Mouse (Mus musculus) urinary bladder, postnatal 4 days (tissue): Measurements from ENCODE around the gene Gm28635.
A peak's percentile ranks its signal among the peaks of the same experiment; 100 is the strongest.
"Not testable (repeated sequence)": the region's sequence is repeated elsewhere in the genome, so short reads cannot be mapped to it uniquely, and the experiment has no call there.

ENCODE experiments used
- DNase-seq, 2 experiments: peaks; one replicate each; pipeline ENCODE4 v3.0.0; 2021 to 2022; ENCODE audit warnings: low spot score in 2 of 2

Gm28635 gene

GRCm38 (mm10) chr2:84688080-84688844, 10.4 kb upstream of the Gm28635 start:
- no peak for DNase-seq

GRCm38 (mm10) chr2:84682605-84683183, 4.9 kb upstream of the Gm28635 start:
- DNase-seq = no peak

- DNase-seq = no peak
Observed at GRCm38 (mm10) chr2:84679016-84679415, 1.2 kb upstream of the Gm28635 start, which contains the start of gene Tmx2. Gene Tmx2, minus strand, starts transcription at chr2:84679140.

DNA sequence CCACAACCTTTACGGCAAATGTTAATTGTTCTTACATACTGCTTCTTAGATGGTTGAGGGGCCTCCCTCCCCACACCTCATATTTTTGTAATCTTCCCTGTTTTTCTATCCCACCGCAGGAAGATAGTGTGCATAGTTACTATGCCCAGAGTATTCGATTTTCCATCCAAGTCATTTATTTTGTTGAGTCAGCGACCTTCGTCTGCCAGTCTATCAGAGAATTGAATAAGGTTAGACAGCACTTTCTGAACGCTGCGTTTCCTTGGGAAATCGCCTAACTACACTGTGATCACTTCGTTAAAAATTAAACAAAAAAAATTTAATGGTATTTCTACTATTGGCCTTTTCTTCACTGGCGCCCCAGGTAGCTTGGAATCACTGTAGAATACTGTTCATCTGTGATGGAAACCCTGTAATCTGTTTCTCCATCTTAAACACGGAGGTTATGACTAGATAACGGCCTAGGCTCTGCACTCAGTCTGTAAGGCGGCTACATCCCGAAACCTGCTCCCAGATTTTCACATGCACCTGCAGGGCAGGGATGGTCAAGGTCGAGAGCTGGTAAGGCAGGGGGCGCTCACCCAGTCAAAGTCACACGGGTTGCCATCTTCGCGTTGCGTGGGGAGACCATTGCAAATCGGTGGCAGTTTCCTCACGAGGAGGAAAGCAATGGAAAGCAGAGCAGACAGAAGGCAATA, 422 bp downstream of the Gm28635 start:
- DNase-seq = no peak

DNA sequence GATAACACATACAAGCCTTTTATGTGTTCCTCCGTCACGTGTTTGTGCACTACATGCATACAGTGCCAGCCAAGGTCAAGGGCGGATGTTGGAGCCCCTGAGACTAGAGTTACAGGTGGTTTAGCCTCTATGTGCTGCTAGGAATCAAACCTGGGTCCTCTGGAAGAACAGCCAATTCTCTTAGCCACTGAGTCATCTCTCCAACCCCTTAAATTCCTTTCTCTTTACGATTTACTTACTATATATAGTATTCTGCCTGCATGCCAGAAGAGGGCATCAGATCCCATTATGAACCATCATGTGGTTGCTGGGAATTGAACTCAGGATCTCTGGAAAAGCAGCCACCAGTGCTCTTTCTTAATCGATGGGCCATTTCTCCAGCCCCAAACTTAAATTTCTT, 6.3 kb downstream of the Gm28635 start:
- not testable (repeated sequence) for DNase-seq

DNA sequence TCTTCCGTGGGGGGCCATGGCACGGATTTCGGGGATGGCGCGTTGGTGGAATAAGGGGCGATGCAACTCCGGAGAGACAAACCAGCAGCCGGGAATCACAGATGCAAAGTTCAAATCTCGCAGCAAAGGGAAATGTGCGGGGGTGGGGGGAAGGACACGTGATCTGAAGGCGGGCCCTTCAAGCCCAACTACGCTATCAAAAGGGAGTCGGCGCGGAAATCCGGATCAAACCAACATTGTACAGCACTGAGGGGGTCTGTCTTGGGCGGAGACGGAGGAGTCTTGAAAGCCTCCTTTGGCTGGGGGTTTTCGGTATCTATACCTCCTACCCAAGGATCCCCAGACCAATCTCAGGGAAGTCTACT, 7.3 kb downstream of the Gm28635 start, which contains the start of gene Selenoh:
TSS of gene Selenoh (minus strand) at position 202 of the 365 bp plus-strand sequence.
- peak; percentile 77 to 85 for DNase-seq

- DNase-seq = no peak
Observed at GRCm38 (mm10) chr2:84669828-84670568, 7.8 kb downstream of the Gm28635 start.

GRCm38 (mm10) chr2:84666081-84666480, 11.8 kb downstream of the Gm28635 start:
- DNase-seq = no peak

- DNase-seq = no peak
Observed at GRCm38 (mm10) chr2:84662866-84663265, 15.0 kb downstream of the Gm28635 start.

- no peak for DNase-seq
Observed at GRCm38 (mm10) chr2:84660253-84660652, 17.6 kb downstream of the Gm28635 start.

GRCm38 (mm10) chr2:84658806-84659205, 19.0 kb downstream of the Gm28635 start, which contains the start of gene Btbd18:
Gene Btbd18, plus strand, starts transcription at chr2:84659079.
- DNase-seq = no peak

- DNase-seq = no peak
Observed at GRCm38 (mm10) chr2:84655864-84656263, 22.0 kb downstream of the Gm28635 start.

GRCm38 (mm10) chr2:84653354-84653753, 24.5 kb downstream of the Gm28635 start:
- no peak for DNase-seq

GRCm38 (mm10) chr2:84650464-84651195, 27.2 kb downstream of the Gm28635 start, which contains the start of gene Ctnnd1:
Gene Ctnnd1, minus strand, starts transcription at chr2:84650765.
- peak; percentile 75 to 83 for DNase-seq

DNA sequence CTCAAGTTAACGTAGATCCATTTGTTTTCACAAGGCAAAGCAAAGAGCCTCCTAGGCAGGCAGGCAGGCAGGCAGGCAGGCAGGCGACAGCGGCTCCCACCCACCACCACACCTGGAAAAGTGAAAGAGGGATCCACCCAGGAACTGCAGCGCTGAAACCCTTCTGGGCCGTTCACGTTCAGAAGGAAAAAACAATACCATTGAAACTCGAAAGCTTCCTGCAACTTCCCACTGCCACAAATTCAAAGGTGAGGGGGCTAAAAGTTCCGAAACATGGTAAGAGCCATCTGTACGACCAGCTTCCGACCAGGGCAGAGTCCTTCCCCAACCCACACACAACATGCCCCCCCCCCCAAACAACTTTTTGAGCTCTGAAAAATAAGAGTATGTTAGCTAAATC, 28.2 kb downstream of the Gm28635 start:
- DNase-seq = no peak

DNA sequence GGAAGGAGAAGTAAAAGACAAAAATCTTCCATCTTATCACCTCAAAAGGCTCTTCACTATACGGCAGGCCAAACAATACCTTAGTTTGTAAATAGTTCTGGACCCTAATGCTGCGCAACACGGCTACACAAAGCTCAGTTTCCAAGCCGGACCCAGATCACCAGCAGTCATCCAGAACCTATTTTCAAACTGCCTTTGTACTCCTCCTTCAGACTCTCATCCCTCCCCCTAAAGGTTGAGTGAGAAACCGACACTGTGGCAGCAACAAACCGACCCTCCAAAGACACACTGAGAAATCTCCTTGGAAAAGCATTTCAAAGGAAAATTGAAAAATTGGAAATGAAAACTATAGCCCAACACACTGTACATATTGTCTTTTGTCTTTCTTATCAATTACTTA, 29.5 kb downstream of the Gm28635 start:
- no peak for DNase-seq

GRCm38 (mm10) chr2:84647051-84647568, 30.7 kb downstream of the Gm28635 start:
- DNase-seq = no peak

GRCm38 (mm10) chr2:84646138-84646537, 31.7 kb downstream of the Gm28635 start:
- DNase-seq = no peak

DNA sequence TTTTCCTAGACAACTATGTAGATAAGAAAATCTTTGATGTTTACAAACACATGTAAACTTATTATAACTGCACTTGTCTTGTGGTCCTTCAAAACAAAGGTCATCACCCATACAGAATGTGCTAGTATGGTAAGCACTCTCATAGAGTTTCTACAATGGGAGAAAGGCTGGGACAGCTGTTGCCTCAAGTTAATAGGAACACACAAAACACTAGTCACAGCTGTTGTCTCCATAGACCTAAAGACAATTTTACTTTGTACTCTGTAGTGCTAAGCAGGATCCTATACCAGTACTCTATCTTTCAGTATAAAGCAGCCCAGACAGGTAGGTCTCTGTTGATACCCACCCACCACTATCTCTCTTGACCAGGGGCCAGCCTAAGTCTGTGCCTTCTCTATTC, 37.0 kb downstream of the Gm28635 start:
- no peak for DNase-seq

DNA sequence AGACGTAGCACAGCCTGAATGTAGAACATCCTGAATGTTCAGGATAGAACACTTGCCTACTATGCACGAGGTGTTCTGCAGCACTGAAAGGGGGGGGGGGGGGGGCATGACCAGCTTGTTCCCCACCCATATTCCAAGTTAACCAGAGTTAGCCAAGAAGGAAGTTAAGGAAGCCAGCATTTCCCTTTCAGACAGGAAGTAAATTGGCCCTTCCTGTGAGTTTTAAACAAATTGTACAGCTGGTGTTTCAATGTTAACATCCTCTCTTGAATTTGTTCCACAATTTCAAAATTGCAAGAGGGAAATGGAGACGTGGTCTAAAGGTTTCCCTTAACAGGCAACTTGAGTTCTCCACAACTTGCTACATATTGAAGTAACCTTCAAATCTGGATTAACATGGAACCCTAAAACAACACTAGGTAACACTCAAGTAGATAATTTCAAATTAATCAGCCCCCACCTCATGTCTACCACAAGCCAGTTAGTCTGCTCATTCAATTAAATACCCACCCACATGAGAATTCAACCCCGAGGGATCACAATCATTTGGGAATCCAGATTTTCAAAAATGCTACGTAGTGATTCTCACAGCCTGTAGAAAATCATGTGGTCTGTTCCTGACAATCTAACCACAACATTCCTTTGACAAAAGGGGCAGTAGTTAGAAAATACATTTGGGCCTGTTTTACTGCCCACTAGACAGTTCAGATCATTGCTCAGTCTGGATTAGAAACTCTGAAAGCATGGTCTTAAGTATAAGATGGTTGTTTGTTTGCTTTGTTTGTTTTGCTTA, 39.2 kb downstream of the Gm28635 start:
- no peak for DNase-seq
